Mouse (Mus musculus): ENCODE measurements around the gene Neu2. TPM values are rescaled to one million over a fixed set of nuclear protein-coding genes. Genes with fewer than 3 reads are reported as not detected.
A peak's percentile ranks its signal among the peaks of the same experiment; 100 is the strongest.

Neu2 gene
- polyA plus RNA-seq, 1 experiment from 2014 or later = not detected

DNA sequence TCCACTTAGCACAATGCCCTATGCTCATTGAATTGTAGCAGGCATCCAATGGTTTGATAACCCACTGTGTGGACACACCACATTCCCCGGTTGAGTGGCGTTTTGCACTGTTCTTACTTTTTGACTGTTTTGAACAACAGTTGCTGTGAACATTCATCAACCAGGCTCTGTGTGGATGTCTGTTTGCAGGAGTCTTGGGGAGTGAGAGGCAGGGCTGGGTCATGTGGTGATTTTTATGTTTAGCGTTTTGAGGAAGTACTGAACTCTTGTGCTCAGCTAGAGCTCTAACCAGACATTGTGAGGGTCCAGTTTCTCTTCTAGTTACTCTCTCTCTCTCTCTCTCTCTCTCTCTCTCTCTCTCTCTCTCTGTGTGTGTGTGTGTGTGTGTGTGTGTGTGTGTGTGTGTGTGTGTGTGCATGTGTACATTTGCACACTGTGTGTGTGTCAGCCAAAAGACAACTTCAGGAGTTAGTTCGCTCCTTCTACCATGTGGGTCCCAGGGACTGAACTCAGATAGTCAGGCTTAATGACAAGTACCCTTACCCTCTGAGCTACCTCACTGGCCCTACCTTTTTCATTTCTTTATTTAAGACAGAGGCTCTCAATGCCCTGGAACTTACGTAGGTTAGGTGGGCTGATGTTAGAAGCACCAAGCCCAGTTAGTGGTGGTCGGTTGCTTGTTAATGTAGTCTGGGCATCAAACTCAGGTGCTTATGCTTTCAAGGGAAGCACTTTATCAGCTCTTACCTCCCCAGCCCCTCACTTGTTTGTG, 115.8 kb downstream of the Neu2 start:
- Histone ChIP-seq H3K4me2 (ENCODE audit: low read depth) (no peak overlapping the region), H3K9ac (ENCODE audit: low read length) (no peak overlapping the region), H3K4me3 (ENCODE audit: low read depth, low read length) (no peak overlapping the region), H3K9me3 (ENCODE audit: control insufficient read depth, low read length) (no peaks in the 10 kb centered on the region), H3K27ac (ENCODE audit: low read depth, low read length) (no peak overlapping the region), H3K4me1 (ENCODE audit: control insufficient read depth, insufficient read depth, low read length) (no peaks in the 10 kb centered on the region), H3K27me3 (ENCODE audit: control insufficient read depth, insufficient read depth, low read length) (no peaks in the 10 kb centered on the region), H3K36me3 (ENCODE audit: control insufficient read depth, insufficient read depth, low read length) (no peaks in the 10 kb centered on the region)
- ATAC-seq (ENCODE audit: insufficient read depth, low FRiP score, low TSS enrichment) = no peak
- 86% methylated on average over 6 of the region's 6 CpGs for WGBS
- no peak for DNase-seq (ENCODE audit: low spot score)

DNA sequence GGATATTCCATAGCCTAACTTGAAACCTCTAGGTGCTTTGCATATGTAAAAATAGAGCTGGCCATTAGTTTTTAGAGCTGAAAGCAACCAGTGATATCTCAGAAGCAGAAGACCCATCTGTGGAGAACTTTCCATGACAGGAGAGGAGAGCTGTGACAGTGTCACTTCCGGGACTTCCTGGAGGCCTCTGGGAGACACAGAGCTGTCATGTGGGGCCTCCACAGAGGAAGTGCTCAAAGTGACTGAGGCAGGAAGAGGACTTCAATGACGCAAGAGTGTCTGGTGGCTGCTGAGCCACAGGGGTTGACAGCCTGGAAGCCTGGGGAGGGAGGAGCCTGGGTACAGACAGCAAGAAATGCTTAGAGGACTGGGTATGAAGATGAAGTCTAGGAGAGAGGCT, 116.7 kb downstream of the Neu2 start:
- DNase-seq (ENCODE audit: low spot score) = no peak
- WGBS = 55% methylated on average over 2 of the region's 2 CpGs
- no peak overlapping the region for H3K4me2 ChIP-seq (ENCODE audit: low read depth)

DNA sequence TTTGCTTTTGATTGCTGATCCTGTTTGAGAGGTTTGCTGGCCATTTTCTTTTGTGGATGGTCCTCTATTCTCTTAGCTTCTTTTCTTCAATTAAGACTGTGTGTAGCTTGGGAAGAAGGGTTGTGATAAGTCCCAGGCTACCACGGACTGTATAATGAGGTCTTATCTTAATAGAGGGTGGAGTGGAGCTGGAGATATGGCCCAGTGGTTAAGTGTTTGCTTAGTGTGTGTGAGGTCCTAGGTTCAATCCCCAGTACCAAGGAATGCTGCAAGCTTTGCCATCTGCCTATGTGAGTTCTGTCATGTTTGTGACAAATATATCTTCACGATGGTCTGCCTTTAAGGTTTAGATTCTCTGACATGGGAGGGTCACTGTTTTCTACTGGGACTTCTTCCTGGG, 118.4 kb downstream of the Neu2 start:
- DNase-seq (ENCODE audit: low spot score) = no peak
- Histone ChIP-seq H3K27ac (ENCODE audit: low read depth, low read length) (no peak overlapping the region), H3K9ac (ENCODE audit: low read length) (no peak overlapping the region), H3K9me3 (ENCODE audit: control insufficient read depth, low read length) (no peaks in the 10 kb centered on the region), H3K36me3 (ENCODE audit: control insufficient read depth, insufficient read depth, low read length) (no peaks in the 10 kb centered on the region), H3K4me2 (ENCODE audit: low read depth) (no peak overlapping the region), H3K4me3 (ENCODE audit: low read depth, low read length) (no peak overlapping the region), H3K4me1 (ENCODE audit: control insufficient read depth, insufficient read depth, low read length) (no peaks in the 10 kb centered on the region), H3K27me3 (ENCODE audit: control insufficient read depth, insufficient read depth, low read length) (no peaks in the 10 kb centered on the region)
- no peak for ATAC-seq (ENCODE audit: insufficient read depth, low FRiP score, low TSS enrichment)
- WGBS = 72% methylated on average over 2 of the region's 2 CpGs

More for the DNA sequence above, 116.7 kb downstream of the Neu2 start:
- H3K4me3 ChIP-seq (ENCODE audit: low read depth, low read length) = no peak overlapping the region
- no peak for ATAC-seq (ENCODE audit: insufficient read depth, low FRiP score, low TSS enrichment)
- no peaks in the 10 kb centered on the region for H3K27me3 ChIP-seq (ENCODE audit: control insufficient read depth, insufficient read depth, low read length)
- no peak overlapping the region for H3K27ac ChIP-seq (ENCODE audit: low read depth, low read length)
- no peaks in the 10 kb centered on the region for H3K36me3 ChIP-seq (ENCODE audit: control insufficient read depth, insufficient read depth, low read length)
- no peaks in the 10 kb centered on the region for H3K4me1 ChIP-seq (ENCODE audit: control insufficient read depth, insufficient read depth, low read length)
- H3K9me3 ChIP-seq (ENCODE audit: control insufficient read depth, low read length) = no peaks in the 10 kb centered on the region
- H3K9ac ChIP-seq (ENCODE audit: low read length) = no peak overlapping the region

DNA sequence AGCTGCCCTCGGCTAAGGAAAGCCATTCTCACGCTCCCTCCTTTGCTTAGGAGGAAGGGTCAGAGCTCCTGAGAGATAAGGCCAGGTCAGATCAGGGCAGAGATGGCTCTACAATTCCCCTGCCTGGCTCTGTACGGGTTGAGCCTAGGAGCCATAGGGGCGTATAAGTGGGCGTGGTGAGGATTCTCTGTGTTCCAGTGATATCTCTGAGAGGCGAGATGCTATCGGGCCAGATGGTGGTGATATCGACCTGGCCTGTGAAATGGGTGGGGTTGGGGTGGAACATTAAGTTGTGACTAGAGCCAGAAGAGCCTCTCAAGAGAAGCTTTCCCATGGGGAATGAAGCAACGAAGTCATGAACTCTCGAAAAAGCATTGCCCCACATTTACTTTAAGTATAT, 121.9 kb downstream of the Neu2 start:
- Histone ChIP-seq H3K4me3 (ENCODE audit: low read depth, low read length) (no peak overlapping the region), H3K4me1 (ENCODE audit: control insufficient read depth, insufficient read depth, low read length) (no peaks in the 10 kb centered on the region), H3K9ac (ENCODE audit: low read length) (no peak overlapping the region), H3K9me3 (ENCODE audit: control insufficient read depth, low read length) (no peaks in the 10 kb centered on the region), H3K36me3 (ENCODE audit: control insufficient read depth, insufficient read depth, low read length) (no peaks in the 10 kb centered on the region), H3K4me2 (ENCODE audit: low read depth) (no peak overlapping the region), H3K27me3 (ENCODE audit: control insufficient read depth, insufficient read depth, low read length) (no peaks in the 10 kb centered on the region), H3K27ac (ENCODE audit: low read depth, low read length) (no peak overlapping the region)
- DNase-seq (ENCODE audit: low spot score) (no peak), ATAC-seq (ENCODE audit: insufficient read depth, low FRiP score, low TSS enrichment) (no peak)
- 82% methylated on average over 10 of the region's 10 CpGs for WGBS

DNA sequence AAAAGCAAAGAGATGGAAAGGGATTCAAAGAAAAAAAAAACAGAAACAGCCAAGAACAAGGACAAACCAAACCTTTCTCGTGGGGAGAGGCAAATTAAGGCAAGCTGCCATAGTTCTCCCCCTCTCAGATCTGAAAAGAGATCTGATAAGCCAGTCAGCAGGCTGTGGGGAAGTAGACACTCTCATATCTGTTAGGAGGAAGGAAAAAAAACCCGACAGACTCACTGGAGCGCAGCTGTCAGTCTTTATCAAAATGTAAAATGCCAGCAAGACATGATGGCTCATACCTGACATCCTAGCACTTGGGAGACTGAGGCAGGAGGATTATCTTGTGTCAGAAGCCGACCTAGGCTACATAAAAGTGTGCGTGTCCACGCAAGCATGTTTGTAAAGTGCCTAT, 122.5 kb downstream of the Neu2 start:
- H3K27ac ChIP-seq (ENCODE audit: low read depth, low read length) = no peak overlapping the region
- no peak overlapping the region for H3K9ac ChIP-seq (ENCODE audit: low read length)
- 84% methylated on average over 6 of the region's 6 CpGs for WGBS
- no peaks in the 10 kb centered on the region for H3K27me3 ChIP-seq (ENCODE audit: control insufficient read depth, insufficient read depth, low read length)
- H3K4me1 ChIP-seq (ENCODE audit: control insufficient read depth, insufficient read depth, low read length) = no peaks in the 10 kb centered on the region
- H3K4me2 ChIP-seq (ENCODE audit: low read depth) = no peak overlapping the region
- H3K9me3 ChIP-seq (ENCODE audit: control insufficient read depth, low read length) = no peaks in the 10 kb centered on the region
- H3K36me3 ChIP-seq (ENCODE audit: control insufficient read depth, insufficient read depth, low read length) = no peaks in the 10 kb centered on the region
- DNase-seq (ENCODE audit: low spot score) = no peak
- no peak for ATAC-seq (ENCODE audit: insufficient read depth, low FRiP score, low TSS enrichment)
- no peak overlapping the region for H3K4me3 ChIP-seq (ENCODE audit: low read depth, low read length)

DNA sequence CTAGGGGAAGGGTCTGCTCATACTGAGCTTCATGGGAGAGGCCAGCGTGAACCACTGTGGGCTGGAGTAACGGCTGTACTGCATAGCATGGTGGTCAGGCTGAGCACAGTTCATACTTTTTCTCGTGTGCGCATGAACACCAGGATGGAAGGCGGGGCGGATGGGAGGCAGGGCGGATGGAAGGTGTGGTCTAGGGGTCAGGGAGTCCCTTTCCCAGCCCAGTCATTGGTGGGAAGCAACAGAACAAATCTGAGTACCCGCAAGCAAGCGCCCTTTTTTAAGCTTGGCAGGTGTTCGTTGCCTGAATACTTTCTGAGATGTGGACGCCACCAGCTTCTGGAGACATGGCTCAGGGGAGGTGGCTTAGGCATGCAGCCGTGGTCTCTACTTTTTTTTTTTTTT, 127.0 kb downstream of the Neu2 start:
- ATAC-seq (ENCODE audit: insufficient read depth, low FRiP score, low TSS enrichment) (no peak), DNase-seq (ENCODE audit: low spot score) (no peak)
- no peak overlapping the region for H3K4me2 ChIP-seq (ENCODE audit: low read depth)
- H3K4me1 ChIP-seq (ENCODE audit: control insufficient read depth, insufficient read depth, low read length) = no peaks in the 10 kb centered on the region
- 91% methylated on average over 12 of the region's 12 CpGs for WGBS
- H3K36me3 ChIP-seq (ENCODE audit: control insufficient read depth, insufficient read depth, low read length) = no peaks in the 10 kb centered on the region
- H3K4me3 ChIP-seq (ENCODE audit: low read depth, low read length) = no peak overlapping the region
- H3K9ac ChIP-seq (ENCODE audit: low read length) = no peak overlapping the region
- no peaks in the 10 kb centered on the region for H3K27me3 ChIP-seq (ENCODE audit: control insufficient read depth, insufficient read depth, low read length)
- no peak overlapping the region for H3K27ac ChIP-seq (ENCODE audit: low read depth, low read length)
- H3K9me3 ChIP-seq (ENCODE audit: control insufficient read depth, low read length) = no peaks in the 10 kb centered on the region

DNA sequence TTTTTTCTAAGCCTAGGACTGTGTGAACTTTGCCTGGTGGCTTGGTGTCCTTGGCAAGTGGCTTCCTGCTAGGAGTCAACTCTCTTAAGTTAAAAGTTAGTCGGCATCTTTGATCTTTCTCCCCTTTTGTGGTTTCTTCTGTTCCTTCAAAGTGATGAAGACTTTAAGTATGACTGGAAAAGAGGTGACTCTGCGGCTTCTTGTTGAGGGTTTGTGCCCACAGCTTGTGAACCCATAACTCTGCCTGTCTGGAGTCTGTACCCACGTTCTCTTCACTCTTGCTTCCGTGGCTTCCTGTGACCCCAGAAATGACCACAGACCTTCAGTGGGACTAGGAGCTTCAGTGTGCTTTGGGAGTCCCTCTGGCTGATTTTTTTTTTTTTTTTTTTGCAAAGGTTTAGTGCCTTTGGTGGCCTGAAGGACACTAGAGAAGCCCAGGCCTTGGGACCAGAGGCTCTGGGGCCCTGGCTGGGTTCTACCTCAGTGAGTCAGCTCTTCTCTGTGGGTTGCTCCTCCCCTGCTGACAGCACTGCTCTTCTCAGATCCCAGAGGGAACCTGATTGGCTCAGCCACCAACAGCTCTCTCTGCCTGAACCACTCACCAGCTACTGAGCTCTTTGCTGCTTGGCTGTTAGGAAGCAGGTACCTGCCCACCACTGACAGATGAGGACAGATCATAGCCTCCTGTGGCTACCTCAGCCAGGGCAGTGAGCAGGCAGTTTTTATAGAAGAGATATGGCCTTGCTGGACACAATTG, 127.6 kb downstream of the Neu2 start:
- no peaks in the 10 kb centered on the region for H3K36me3 ChIP-seq (ENCODE audit: control insufficient read depth, insufficient read depth, low read length)
- no peak overlapping the region for H3K9ac ChIP-seq (ENCODE audit: low read length)
- peak; percentile 35; the same call in 1 of the 2 replicates for ATAC-seq (ENCODE audit: insufficient read depth, low FRiP score, low TSS enrichment)
- no peak overlapping the region for H3K27ac ChIP-seq (ENCODE audit: low read depth, low read length)
- no peaks in the 10 kb centered on the region for H3K27me3 ChIP-seq (ENCODE audit: control insufficient read depth, insufficient read depth, low read length)
- H3K4me1 ChIP-seq (ENCODE audit: control insufficient read depth, insufficient read depth, low read length) = no peaks in the 10 kb centered on the region
- no peak overlapping the region for H3K4me2 ChIP-seq (ENCODE audit: low read depth)
- DNase-seq (ENCODE audit: low spot score) = no peak
- 86% methylated on average over 4 of the region's 4 CpGs for WGBS
- H3K4me3 ChIP-seq (ENCODE audit: low read depth, low read length) = no peak overlapping the region
- H3K9me3 ChIP-seq (ENCODE audit: control insufficient read depth, low read length) = no peaks in the 10 kb centered on the region

DNA sequence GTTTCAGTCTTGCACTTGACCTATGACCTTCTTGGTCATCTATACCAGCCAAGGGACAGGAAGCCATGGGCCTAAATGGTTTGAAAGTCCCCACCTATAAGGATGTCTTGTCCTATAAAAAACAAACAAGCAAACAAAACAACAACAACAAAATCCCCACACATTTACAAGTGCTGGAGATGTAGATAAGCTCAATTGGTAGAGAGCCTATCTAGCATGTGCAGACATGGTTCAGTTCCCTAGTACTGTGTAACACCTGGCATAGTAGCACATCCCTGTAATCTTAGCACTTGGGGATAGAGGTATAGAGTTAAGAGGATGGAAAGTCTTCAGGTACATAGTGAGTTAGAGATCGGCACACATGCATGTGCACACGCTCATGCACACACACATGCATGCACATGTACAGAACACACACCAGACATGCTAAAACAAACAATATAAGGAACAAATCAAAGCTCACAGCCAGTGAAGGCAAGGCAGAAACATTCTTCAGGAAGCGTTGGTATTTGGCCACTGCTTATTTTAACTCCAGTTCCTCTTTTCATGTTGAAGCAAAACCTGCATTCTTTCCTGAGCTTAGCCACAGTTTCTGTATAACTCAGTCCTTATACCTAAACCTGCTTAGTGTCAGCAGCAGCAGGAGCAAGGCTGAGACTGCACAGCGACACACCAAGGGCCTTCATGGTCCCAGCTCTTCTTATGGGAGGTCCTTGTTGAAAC, 128.3 kb downstream of the Neu2 start:
- H3K4me2 ChIP-seq (ENCODE audit: low read depth) = no peak overlapping the region
- H3K27ac ChIP-seq (ENCODE audit: low read depth, low read length) = no peak overlapping the region
- H3K9me3 ChIP-seq (ENCODE audit: control insufficient read depth, low read length) = no peaks in the 10 kb centered on the region
- no peak overlapping the region for H3K4me3 ChIP-seq (ENCODE audit: low read depth, low read length)
- no peaks in the 10 kb centered on the region for H3K4me1 ChIP-seq (ENCODE audit: control insufficient read depth, insufficient read depth, low read length)
- H3K36me3 ChIP-seq (ENCODE audit: control insufficient read depth, insufficient read depth, low read length) = no peaks in the 10 kb centered on the region
- DNase-seq (ENCODE audit: low spot score) (no peak), ATAC-seq (ENCODE audit: insufficient read depth, low FRiP score, low TSS enrichment) (no peak)
- WGBS = 89% methylated on average over 4 of the region's 4 CpGs
- no peaks in the 10 kb centered on the region for H3K27me3 ChIP-seq (ENCODE audit: control insufficient read depth, insufficient read depth, low read length)
- H3K9ac ChIP-seq (ENCODE audit: low read length) = no peak overlapping the region
